Mouse (Mus musculus): ENCODE data around the gene Syne2.
A peak's percentile ranks its signal among the peaks of the same experiment; 100 is the strongest.

DNA sequence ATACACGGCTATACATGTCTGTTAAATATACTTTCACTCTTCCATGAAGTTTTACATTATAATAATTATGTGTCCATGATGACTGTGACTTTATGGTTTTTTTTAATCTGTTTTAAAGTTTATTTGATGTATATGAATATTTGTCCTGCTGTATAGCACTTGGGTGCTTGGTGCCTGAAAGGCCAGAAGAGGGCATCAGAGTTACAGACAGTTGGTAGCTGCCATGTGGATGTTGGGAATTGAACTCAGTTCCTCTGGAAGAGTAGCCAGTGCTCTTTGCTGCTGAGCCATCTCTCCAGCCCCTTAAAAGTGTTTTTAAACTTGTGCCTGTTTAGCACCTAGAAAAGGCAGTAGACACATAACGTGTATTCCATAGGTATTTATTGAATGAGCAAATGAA is 21.4 kb upstream of the Syne2 start:
- TF ChIP-seq CTCF (IDR thresholded peaks at IDR 0.05; ENCODE audit: extremely low read depth, insufficient read depth, insufficient read length, insufficient replicate concordance): peak; percentile 7; the same call in 1 of the 2 replicates
- TF ChIP-seq POLR2A (IDR thresholded peaks at IDR 0.05; ENCODE audit: low read depth, low read length): no peak

Measured in spleen, adult 2 months (tissue).